Mouse (Mus musculus): ENCODE results near the gene Fgfr3.

Gene Fgfr3

GRCm38 (mm10) chr5:33721541-33722265 lies at the start of gene Fgfr3:
Gene Fgfr3 (plus strand): TSS chr5:33721674.
- no peak for DNase-seq (ENCODE audit: low read depth, low spot score)

- no peak for DNase-seq (ENCODE audit: low read depth, low spot score)
These were observed 47.0 kb upstream of the Fgfr3 start for GRCm38 (mm10) chr5:33674439-33674838.

DNA sequence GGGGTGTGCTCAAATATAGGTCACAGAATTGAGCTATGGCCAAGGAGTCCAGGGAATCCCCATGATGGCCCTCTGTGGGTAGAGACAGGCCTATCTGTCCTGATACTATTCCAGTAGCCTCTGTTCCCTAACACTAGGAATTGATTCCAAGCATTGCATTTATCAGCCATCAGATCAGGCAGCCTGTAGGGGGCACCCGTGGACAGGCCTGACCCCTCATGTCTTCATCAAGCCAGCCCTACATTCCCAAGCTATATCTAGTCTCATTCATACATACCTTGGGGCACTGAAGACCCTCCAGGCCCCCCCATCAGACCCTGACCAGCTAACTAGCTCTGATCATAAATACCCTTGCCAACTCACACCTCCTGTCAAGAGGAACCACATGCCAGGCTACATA lies 45.5 kb upstream of the Fgfr3 start:
- no peak for DNase-seq (ENCODE audit: low read depth, low spot score)

- DNase-seq (ENCODE audit: low read depth, low spot score): no peak
These were observed 43.2 kb upstream of the Fgfr3 start for GRCm38 (mm10) chr5:33678244-33678643.

DNA sequence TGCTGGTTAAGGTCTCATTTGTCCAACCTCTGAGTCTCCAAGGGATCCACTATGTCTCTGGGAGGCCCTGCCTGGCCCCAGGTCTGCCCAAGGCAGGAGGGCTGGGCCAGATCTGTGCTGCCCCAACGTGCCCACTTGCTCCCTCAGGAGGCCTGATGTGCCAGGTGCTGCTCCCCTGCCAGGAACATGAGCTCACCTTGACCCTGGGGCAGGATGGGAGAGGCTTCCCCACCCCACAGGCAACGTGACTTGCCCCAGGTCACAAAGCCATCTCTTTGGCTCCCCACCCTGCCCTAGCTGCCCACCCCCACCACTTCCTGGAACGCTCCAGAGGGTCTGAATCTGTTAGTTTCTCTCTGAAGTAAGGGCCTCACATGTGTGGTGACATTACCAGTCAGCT lies 40.4 kb upstream of the Fgfr3 start:
- DNase-seq (ENCODE audit: low read depth, low spot score): no peak

- DNase-seq (ENCODE audit: low read depth, low spot score): no peak
These were observed 39.7 kb upstream of the Fgfr3 start for GRCm38 (mm10) chr5:33681611-33682388.

- DNase-seq (ENCODE audit: low read depth, low spot score): no peak
These were observed 38.5 kb upstream of the Fgfr3 start for GRCm38 (mm10) chr5:33682963-33683362.

GRCm38 (mm10) chr5:33683897-33684652 lies 37.4 kb upstream of the Fgfr3 start:
- DNase-seq (ENCODE audit: low read depth, low spot score): no peak

GRCm38 (mm10) chr5:33684932-33685331 lies 36.5 kb upstream of the Fgfr3 start:
- no peak for DNase-seq (ENCODE audit: low read depth, low spot score)

- DNase-seq (ENCODE audit: low read depth, low spot score): no peak
These were observed 34.3 kb upstream of the Fgfr3 start for GRCm38 (mm10) chr5:33687142-33687541.

DNA sequence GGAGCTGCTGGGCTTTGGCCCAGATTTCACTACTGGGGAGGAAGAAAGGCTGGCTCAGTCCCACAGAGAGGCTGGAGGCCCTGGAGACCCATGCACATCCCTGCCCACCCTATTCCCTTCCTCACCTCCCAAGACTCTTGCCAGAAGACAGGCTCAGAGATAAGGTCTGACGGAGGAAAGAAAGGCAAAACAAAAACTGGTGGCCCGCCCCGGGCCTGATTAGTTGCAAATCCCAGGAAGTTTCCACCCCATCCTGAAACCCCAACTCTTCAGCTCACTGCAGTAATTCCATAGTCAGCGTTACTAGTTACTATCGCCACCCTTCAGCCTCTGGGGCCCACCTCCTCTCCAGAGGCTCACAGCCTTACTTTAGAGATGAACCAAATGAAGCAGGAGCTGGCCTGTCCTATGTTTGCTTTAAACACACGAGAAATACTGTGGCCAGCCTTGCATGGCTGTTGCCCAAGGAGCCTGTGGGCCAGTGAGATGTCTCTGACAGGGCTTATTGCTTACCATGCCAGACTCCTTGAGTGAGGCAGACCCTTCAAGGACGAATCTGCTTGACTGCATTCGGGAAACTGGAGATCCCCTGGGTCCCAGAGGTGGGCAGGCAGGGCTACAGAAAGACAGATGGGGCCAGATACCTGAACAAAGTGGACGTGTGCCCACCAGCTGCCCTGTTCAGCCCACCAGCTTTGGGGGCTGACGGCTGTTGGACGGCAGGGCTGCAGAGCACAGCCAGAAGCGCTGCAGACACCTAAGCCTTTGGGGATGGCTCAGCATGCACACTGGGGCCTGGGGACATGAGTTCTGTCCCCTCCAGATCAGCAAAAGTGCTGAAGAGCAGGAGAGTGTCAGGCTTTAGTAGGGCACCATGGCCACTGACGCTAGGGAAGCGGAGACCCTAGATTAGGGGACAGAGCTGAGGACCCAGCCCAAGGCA lies 32.9 kb upstream of the Fgfr3 start:
- no peak for DNase-seq (ENCODE audit: low read depth, low spot score)

- DNase-seq (ENCODE audit: low read depth, low spot score): no peak
These were observed 32.1 kb upstream of the Fgfr3 start for GRCm38 (mm10) chr5:33689221-33689844.

DNA sequence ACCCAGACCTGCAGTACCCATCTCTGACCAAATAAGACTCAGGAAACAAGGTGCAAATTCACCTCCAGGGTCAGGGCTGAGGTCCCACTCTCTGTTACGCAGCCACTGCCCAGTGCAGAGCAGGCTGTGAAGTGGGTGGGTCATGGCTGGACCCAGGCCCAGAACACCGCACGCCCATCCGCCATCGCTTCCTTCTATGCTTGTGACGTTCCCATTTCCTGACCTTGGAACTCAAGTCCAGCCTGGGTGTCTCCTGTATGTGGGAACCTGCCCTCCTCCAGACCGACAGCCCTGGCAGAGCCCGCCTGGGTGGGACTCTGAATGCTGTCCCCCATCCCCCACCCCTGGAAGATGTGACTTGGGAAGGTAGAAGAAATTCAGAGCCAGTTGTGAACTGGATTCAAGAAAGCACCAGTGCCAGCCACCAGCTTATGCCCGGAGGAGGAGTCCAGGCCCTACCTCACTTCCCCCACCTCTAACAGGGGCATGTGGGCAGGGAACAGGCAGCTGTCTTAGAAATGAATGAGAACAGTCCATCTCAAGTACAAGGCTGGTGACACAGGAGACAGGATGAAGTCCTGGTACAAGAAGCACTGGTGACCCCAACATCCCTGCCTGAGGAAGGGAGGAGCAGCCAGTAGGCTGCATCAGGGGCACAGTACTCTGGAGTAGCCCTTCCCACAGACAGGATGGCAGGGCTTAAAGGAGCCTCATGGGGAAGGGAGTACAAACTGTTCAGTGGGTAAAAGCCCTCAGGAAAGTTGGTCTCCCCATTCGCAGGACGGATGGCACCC lies 31.4 kb upstream of the Fgfr3 start:
- DNase-seq (ENCODE audit: low read depth, low spot score): no peak

- no peak for DNase-seq (ENCODE audit: low read depth, low spot score)
These were observed 29.1 kb upstream of the Fgfr3 start for GRCm38 (mm10) chr5:33692393-33692792.

- DNase-seq (ENCODE audit: low read depth, low spot score): no peak
These were observed 27.0 kb upstream of the Fgfr3 start for GRCm38 (mm10) chr5:33694461-33694847.

- DNase-seq (ENCODE audit: low read depth, low spot score): no peak
These were observed 26.4 kb upstream of the Fgfr3 start for GRCm38 (mm10) chr5:33694848-33695717.

DNA sequence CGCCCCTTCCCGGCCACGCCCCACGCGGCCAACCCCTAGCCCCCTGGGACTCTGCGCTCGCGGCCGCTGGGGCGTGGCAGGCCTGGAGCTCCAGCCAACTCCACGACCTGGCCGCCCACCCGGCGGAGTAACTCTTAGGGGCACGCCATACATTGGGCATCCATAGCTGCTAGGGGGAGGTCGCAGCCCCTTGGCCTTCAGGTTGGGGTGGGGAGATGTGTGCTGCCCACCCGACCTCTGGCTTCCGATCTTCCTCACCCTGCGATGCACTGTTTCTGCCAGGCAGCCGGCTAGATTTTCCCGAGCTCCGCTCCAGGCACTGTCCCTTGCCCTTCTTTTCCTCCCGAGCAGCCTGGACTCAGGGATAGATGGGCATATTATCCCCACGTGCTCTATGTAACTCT lies 25.8 kb upstream of the Fgfr3 start:
- DNase-seq (ENCODE audit: low read depth, low spot score): no peak

GRCm38 (mm10) chr5:33696430-33696829 lies 25.0 kb upstream of the Fgfr3 start:
- DNase-seq (ENCODE audit: low read depth, low spot score): no peak

DNA sequence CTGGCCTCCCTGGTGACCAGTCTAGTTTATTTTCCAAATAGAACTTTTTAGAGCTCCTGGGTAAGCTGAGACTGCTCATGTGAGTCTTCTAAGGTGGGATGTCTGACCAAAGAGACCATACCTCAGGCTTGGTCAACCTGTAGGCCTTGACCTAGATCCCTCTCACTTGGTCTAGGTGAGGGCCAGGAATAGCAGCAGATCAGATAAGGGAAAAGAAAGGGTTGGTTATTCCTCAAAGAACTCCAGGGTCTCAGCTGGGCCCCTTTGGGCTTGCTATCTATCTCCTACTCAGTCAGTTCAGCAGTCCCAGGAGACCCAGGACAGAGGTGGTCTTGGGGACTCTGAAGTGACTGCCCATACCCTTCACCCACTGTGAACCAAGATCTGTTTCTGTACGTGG lies 23.9 kb upstream of the Fgfr3 start:
- no peak for DNase-seq (ENCODE audit: low read depth, low spot score)

Measured in brain, embryonic 18.5 days (tissue).